Mouse (Mus musculus) intestine, postnatal 0 days (tissue): ENCODE results near the gene Slc35d1. TPM values are rescaled to one million over a fixed set of nuclear protein-coding genes. Genes with fewer than 3 reads are reported as not detected.

Experiments used
- ATAC-seq: fragments of 200-750 bp; cut with Nextera tagmentation; 2 replicates; pipeline ENCODE4 v1.8.0; 2017; ENCODE audit warnings: mild to moderate bottlenecking, moderate TSS enrichment, moderate library complexity
- H3K27ac ChIP-seq: fragments of 300-500 bp; sonication (generic); 2 replicates; pipeline ENCODE4 v1.5.1; 2014; ENCODE audit warnings: mild to moderate bottlenecking, low read depth, low read length, moderate library complexity
- H3K27me3 ChIP-seq: fragments of 300-500 bp; sonication (generic); replicated peaks from 2 replicates; pipeline ENCODE4 v1.6.1; 2014; ENCODE audit warnings: low read length, mixed read lengths; ENCODE audit not compliant: control insufficient read depth, insufficient read depth
- H3K36me3 ChIP-seq: fragments of 300-500 bp; sonication (generic); 2 replicates; pipeline ENCODE4 v1.6.1; 2014; ENCODE audit warnings: mild to moderate bottlenecking, moderate library complexity; ENCODE audit not compliant: control insufficient read depth, insufficient read depth
- H3K4me1 ChIP-seq: fragments of 300-500 bp; sonication (generic); replicated peaks from 2 replicates; pipeline ENCODE4 v1.6.1; 2014; ENCODE audit warnings: antibody characterized with exemption, low read length, mixed read lengths; ENCODE audit not compliant: control insufficient read depth, insufficient read depth
- H3K4me2 ChIP-seq: fragments of 300-500 bp; sonication (generic); replicated peaks from 2 replicates; pipeline ENCODE4 v1.6.1; 2014; ENCODE audit warnings: low read depth, mild to moderate bottlenecking, moderate library complexity
- H3K4me3 ChIP-seq: fragments of 300-500 bp; sonication (generic); 2 replicates; pipeline ENCODE4 v1.5.1; 2014; ENCODE audit warnings: low read depth, low read length
- H3K9ac ChIP-seq: fragments of 300-500 bp; sonication (generic); 2 replicates; pipeline ENCODE4 v1.6.1; 2014; ENCODE audit warnings: mild to moderate bottlenecking, low read depth, low read length
- H3K9me3 ChIP-seq: fragments of 300-500 bp; sonication (generic); 2 replicates; pipeline ENCODE4 v1.6.1; 2016; ENCODE audit warnings: mixed run types; ENCODE audit not compliant: control insufficient read depth
- CTCF ChIP-seq: sonication (generic); IDR thresholded peaks from 2 replicates; pipeline ENCODE4 v1.5.1; 2016; ENCODE audit warnings: low read depth, mild to moderate bottlenecking, control low read depth, antibody characterized with exemption, moderate library complexity
- WGBS: fragments of 180-500 bp; shearing (Covaris S2); extraction: QIAGEN DNeasy Blood & Tissue Kit; methylation state at CpG from one replicate; pipeline ENCODE4 v1.1.7; 2014; 5-methylcytosine and 5-hydroxymethylcytosine counted together
- polyA plus RNA-seq: library from polyadenylated mRNA; unstranded; fragments of >200 nt; fragmentation: Nextera tagmentation; extraction: Ambion mirVana; gene quantifications from 2 replicates; pipeline ENCODE4 v1.2.1, GENCODE M21; 2015

Gene Slc35d1
- polyA plus RNA-seq, 1 experiment from 2014 or later, result 10.5 TPM

DNA sequence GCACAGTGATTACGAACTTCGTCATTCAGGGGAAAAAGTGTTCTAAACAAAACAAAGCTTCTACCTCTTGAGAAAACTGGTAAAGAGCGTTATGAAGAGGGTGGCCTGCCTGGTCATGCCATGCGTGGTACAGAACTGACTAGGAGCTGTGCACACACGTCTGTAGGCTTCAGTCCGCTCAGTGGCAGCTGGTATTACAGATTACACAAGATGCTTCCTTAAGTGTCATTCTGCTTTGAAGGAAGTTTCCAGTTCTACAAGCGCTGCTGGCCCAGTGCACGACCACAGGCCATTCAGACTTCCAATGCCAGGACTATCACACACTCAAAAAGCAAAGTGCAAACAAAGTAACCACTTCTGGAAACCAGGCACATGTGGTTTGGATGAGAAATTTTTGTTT, 17.6 kb downstream of the Slc35d1 start:
- Histone ChIP-seq H3K27me3 (no peaks in the 10 kb centered on the region), H3K9me3 (peaks cover 1% of the 10 kb centered on the region; the same call in 1 of the 2 replicates), H3K4me1 (no peaks in the 10 kb centered on the region), H3K9ac (no peak overlapping the region), H3K4me2 (no peak overlapping the region), H3K4me3 (no peak overlapping the region), H3K27ac (no peak overlapping the region), H3K36me3 (peaks cover 48% of the 10 kb centered on the region)
- TF ChIP-seq CTCF, result no peak
- ATAC-seq, result no peak
- WGBS, result 88% methylated on average over 8 of the region's 8 CpGs

DNA sequence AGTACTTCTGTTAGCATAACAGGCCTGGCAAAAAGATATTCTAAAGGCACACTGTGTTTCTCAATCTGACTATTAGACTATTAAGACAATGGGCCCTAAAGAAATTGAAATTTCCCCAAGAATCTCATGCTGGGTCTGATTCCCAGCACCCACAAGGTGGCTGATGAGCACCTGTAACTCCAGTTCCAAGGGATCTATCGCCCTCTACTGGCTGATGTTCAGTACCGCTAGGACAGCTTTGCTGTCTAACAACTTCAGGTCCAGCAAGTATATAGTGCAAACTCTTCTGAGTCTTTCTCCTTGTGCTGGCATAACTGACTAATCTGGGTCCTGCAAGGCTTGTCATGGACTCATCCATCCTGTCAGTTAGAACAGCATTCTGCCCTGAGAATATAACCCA, 22.5 kb downstream of the Slc35d1 start:
- H3K27me3 ChIP-seq, result no peaks in the 10 kb centered on the region
- no peak overlapping the region for H3K4me3 ChIP-seq
- no peak overlapping the region for H3K4me2 ChIP-seq
- no peak overlapping the region for H3K9ac ChIP-seq
- WGBS, result 91% methylated on average over 2 of the region's 2 CpGs
- no peaks in the 10 kb centered on the region for H3K4me1 ChIP-seq
- no peak for ATAC-seq
- peaks cover 55% of the 10 kb centered on the region for H3K36me3 ChIP-seq
- TF ChIP-seq CTCF, result peak; percentile 44
- no peak overlapping the region for H3K27ac ChIP-seq
- peaks cover 3% of the 10 kb centered on the region; the same call in 1 of the 2 replicates for H3K9me3 ChIP-seq

DNA sequence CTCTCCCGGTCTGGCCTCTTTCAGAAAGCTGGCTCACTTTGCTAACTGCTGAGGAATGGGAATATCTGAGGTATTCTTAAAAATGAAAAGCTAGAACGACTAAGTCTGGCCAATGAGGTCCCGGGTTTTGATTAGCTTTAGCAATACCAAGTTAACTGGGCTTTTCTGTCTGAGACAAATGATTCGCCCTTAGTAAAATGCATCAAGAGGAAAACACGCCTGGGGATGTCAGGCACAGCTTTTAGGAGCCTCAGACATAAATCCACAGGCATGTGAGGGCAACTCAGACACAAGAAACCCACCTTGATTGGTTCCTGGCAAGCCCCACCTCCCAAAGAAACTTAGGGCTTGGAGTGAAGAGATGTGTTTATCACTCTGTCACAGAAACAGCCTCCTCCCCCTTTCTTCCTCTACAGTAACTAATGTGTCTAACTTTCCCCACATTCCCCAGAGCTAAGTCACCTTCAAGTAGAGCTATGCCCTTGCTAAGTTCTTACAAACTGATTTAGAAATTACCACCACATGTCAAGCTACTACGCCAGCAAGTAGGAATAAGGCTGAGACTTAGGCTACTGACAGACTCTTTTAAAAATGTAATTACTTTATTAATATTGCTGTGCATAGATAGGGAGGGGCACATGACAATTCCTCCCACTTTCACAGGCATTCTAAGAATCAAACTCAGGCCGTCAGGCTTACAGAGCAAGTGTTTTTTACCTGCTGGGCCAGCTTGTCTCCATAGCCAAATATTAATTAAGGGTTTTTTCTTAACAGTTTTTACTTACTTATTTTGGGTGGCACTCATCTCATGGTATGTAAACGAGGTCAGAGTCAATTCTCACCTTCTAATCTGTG, 26.0 kb downstream of the Slc35d1 start:
- Histone ChIP-seq H3K4me1 (no peaks in the 10 kb centered on the region), H3K27ac (no peak overlapping the region), H3K4me3 (no peak overlapping the region), H3K4me2 (no peak overlapping the region), H3K9me3 (peaks cover 3% of the 10 kb centered on the region; the same call in 1 of the 2 replicates), H3K9ac (no peak overlapping the region), H3K27me3 (no peaks in the 10 kb centered on the region), H3K36me3 (peaks cover 51% of the 10 kb centered on the region)
- TF ChIP-seq CTCF, result no peak
- ATAC-seq, result no peak
- 86% methylated on average over 8 of the region's 8 CpGs for WGBS

DNA sequence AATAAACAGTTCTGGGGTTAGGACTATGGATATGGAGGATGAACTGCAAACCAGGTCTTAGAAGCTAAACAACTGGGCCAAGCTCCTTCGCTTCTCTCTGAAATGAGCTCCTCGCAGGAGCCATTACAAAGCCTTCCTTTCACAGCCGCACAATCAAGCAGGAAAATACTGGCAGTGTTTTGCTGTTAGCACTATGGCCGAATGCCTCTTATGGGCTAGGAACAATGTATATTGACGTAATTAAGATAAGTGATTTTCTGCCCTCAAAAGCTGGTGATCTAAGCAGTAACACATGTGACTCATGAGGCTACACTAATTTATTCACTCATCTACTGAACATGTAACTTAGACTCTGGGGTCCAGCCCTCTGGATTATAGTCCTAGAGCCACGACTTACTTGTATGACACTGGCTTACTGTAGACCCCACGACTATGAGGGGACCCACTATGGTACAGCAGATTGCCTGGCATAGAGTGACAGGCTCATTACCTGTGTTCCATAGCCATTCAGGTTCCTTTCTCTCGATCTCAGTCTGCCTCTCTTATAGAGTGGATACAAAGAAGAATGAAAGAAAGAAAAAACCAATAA, 34.6 kb downstream of the Slc35d1 start:
- Histone ChIP-seq H3K27ac (peak overlapping the region; percentile 62), H3K27me3 (no peaks in the 10 kb centered on the region), H3K4me2 (peak overlapping the region; percentile 44), H3K36me3 (peaks cover 28% of the 10 kb centered on the region), H3K4me3 (no peak overlapping the region), H3K9ac (no peak overlapping the region), H3K4me1 (peaks cover 11% of the 10 kb centered on the region; the same call in 1 of the 2 replicates), H3K9me3 (no peaks in the 10 kb centered on the region)
- 57% methylated on average over 8 of the region's 8 CpGs for WGBS
- TF ChIP-seq CTCF, result no peak
- peak; percentile 74 for ATAC-seq

DNA sequence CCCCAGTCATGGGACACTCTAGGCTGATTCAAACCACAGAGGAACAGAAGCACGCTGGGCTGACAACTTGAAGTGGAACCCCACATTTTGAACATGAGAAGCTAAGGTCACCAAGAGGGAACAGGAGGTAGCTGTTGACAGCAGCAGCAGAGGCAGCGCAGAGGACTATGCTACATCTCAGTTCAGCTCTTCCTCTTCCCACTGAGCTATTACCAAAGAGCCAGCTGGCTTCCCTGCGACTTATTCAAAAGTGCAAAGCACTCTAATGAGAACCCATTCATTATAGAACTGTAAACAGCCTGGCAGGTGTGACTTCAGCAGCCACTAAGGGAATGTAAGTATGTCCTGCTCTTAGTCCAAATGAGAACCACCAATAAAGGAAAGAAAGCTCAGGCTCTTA, 35.4 kb downstream of the Slc35d1 start:
- Histone ChIP-seq H3K27me3 (no peaks in the 10 kb centered on the region), H3K9me3 (no peaks in the 10 kb centered on the region), H3K27ac (0 out of 2 replicates have a peak overlapping the region, but pooled peaks have one; percentile 9), H3K9ac (no peak overlapping the region), H3K36me3 (peaks cover 25% of the 10 kb centered on the region), H3K4me1 (peaks cover 11% of the 10 kb centered on the region; the same call in 1 of the 2 replicates), H3K4me3 (no peak overlapping the region), H3K4me2 (peak overlapping the region; percentile 44; the same call in 1 of the 2 replicates)
- TF ChIP-seq CTCF, result no peak
- ATAC-seq, result peak; percentile 14; the same call in 1 of the 2 replicates
- WGBS, result 44% methylated on average over 3 of the region's 3 CpGs

DNA sequence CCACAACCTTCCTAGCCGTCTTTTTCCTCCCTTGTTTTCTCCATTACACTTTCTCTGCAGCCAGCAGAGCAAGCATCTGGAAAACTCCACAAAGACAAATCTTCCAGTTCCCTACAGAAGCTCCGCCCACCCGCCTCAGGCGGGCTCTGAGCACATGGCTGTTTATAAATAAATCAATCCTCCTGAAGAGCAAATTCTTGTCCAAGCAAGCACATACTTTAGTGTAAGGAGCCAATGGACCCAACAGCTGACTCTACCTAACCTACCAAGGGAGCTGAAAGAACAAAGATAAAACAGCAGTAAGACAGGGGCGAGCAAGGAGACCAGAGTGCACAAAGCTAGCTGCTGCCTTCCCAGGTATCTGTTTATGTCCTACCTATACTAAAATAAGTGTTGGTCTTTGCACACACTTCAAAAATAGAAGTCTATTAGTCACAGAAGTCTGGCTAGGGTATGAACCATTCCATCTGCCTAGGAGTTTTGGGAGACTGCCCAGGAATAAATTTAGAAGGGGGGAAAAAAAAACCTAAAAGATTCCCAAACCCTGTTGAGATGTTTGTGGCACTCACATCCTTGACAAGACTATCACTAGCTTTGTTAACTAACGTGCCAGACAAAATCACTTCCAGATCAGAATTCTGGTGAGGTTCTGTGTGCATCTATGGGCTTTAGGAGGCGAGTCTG, 36.2 kb downstream of the Slc35d1 start:
- Histone ChIP-seq H3K9me3 (no peaks in the 10 kb centered on the region), H3K4me2 (no peak overlapping the region), H3K36me3 (peaks cover 25% of the 10 kb centered on the region), H3K4me1 (peaks cover 11% of the 10 kb centered on the region; the same call in 1 of the 2 replicates), H3K27me3 (no peaks in the 10 kb centered on the region), H3K9ac (no peak overlapping the region), H3K27ac (no peak overlapping the region), H3K4me3 (no peak overlapping the region)
- TF ChIP-seq CTCF, result no peak
- WGBS, result 64% methylated on average over 7 of the region's 7 CpGs
- no peak for ATAC-seq
